Mouse (Mus musculus) erythroblast, embryonic 14.5 days (primary cell): Measurements from ENCODE around the gene Actb.

Source experiments
- GATA1 ChIP-seq: IDR thresholded peaks from 2 replicates; pipeline ENCODE4 v1.6.1; 2012; ENCODE audit warnings: low read length, inconsistent platforms, mixed read lengths
- TAL1 ChIP-seq: IDR thresholded peaks from 3 replicates; pipeline ENCODE4 v1.6.1; 2012; ENCODE audit warnings: low read length, inconsistent platforms, mixed read lengths

GRCm38 (mm10) chr5:142880806-142881516 is 25.6 kb downstream of the Actb start:
- TF ChIP-seq GATA1 (no peak), TAL1 (no peak)
